Mouse (Mus musculus): ENCODE results near the gene Alox12e. TPM values are rescaled to one million over a fixed set of nuclear protein-coding genes. Genes with fewer than 3 reads are reported as not detected.

The Alox12e gene
- polyA plus RNA-seq, 1 experiment: not detected

GRCm38 (mm10) chr11:70321664-70322063, 764 bp downstream of the Alox12e start:
- TF ChIP-seq POLR2A (IDR thresholded peaks at IDR 0.05; ENCODE audit: low read depth, low read length): no peak
- peak; percentile 76; the same call in 1 of the 2 replicates for TF ChIP-seq CTCF (IDR thresholded peaks at IDR 0.05; ENCODE audit: borderline replicate concordance, insufficient read depth, low read length)
- no peak overlapping the region for H3K27ac ChIP-seq (ENCODE audit: insufficient read depth, low read length)
- H3K4me1 ChIP-seq (ENCODE audit: control insufficient read depth, insufficient read depth, low read length): peaks cover 4% of the 10 kb centered on the region
- H3K4me3 ChIP-seq (ENCODE audit: insufficient read depth, low read length): no peak overlapping the region

- TF ChIP-seq CTCF (IDR thresholded peaks at IDR 0.05; ENCODE audit: borderline replicate concordance, insufficient read depth, low read length) (no peak), POLR2A (IDR thresholded peaks at IDR 0.05; ENCODE audit: low read depth, low read length) (no peak)
- Histone ChIP-seq H3K27ac (ENCODE audit: insufficient read depth, low read length) (no peak overlapping the region), H3K4me3 (ENCODE audit: insufficient read depth, low read length) (no peak overlapping the region), H3K4me1 (ENCODE audit: control insufficient read depth, insufficient read depth, low read length) (peaks cover 2% of the 10 kb centered on the region; the same call in 1 of the 2 replicates)
These were observed 2.8 kb downstream of the Alox12e start for GRCm38 (mm10) chr11:70319614-70320013.

GRCm38 (mm10) chr11:70313833-70314232, 8.6 kb downstream of the Alox12e start:
- H3K27ac ChIP-seq (ENCODE audit: insufficient read depth, low read length): no peak overlapping the region
- TF ChIP-seq CTCF (IDR thresholded peaks at IDR 0.05; ENCODE audit: borderline replicate concordance, insufficient read depth, low read length) (no peak), POLR2A (IDR thresholded peaks at IDR 0.05; ENCODE audit: low read depth, low read length) (no peak)
- no peaks in the 10 kb centered on the region for H3K4me1 ChIP-seq (ENCODE audit: control insufficient read depth, insufficient read depth, low read length)
- H3K4me3 ChIP-seq (ENCODE audit: insufficient read depth, low read length): no peak overlapping the region

- Histone ChIP-seq H3K4me3 (ENCODE audit: insufficient read depth, low read length) (no peak overlapping the region), H3K27ac (ENCODE audit: insufficient read depth, low read length) (no peak overlapping the region), H3K4me1 (ENCODE audit: control insufficient read depth, insufficient read depth, low read length) (no peaks in the 10 kb centered on the region)
- TF ChIP-seq POLR2A (IDR thresholded peaks at IDR 0.05; ENCODE audit: low read depth, low read length) (no peak), CTCF (IDR thresholded peaks at IDR 0.05; ENCODE audit: borderline replicate concordance, insufficient read depth, low read length) (no peak)
These were observed 13.1 kb downstream of the Alox12e start for GRCm38 (mm10) chr11:70309341-70309740.

GRCm38 (mm10) chr11:70308296-70308695, 14.1 kb downstream of the Alox12e start:
- Histone ChIP-seq H3K4me1 (ENCODE audit: control insufficient read depth, insufficient read depth, low read length) (no peaks in the 10 kb centered on the region), H3K4me3 (ENCODE audit: insufficient read depth, low read length) (no peak overlapping the region), H3K27ac (ENCODE audit: insufficient read depth, low read length) (no peak overlapping the region)
- no peak for TF ChIP-seq CTCF (IDR thresholded peaks at IDR 0.05; ENCODE audit: borderline replicate concordance, insufficient read depth, low read length)
- no peak for TF ChIP-seq POLR2A (IDR thresholded peaks at IDR 0.05; ENCODE audit: low read depth, low read length)

GRCm38 (mm10) chr11:70306159-70306558, 16.3 kb downstream of the Alox12e start:
- Histone ChIP-seq H3K27ac (ENCODE audit: insufficient read depth, low read length) (no peak overlapping the region), H3K4me3 (ENCODE audit: insufficient read depth, low read length) (no peak overlapping the region), H3K4me1 (ENCODE audit: control insufficient read depth, insufficient read depth, low read length) (no peaks in the 10 kb centered on the region)
- no peak for TF ChIP-seq POLR2A (IDR thresholded peaks at IDR 0.05; ENCODE audit: low read depth, low read length)
- no peak for TF ChIP-seq CTCF (IDR thresholded peaks at IDR 0.05; ENCODE audit: borderline replicate concordance, insufficient read depth, low read length)

- TF ChIP-seq POLR2A (IDR thresholded peaks at IDR 0.05; ENCODE audit: low read depth, low read length): no peak
- no peak for TF ChIP-seq CTCF (IDR thresholded peaks at IDR 0.05; ENCODE audit: borderline replicate concordance, insufficient read depth, low read length)
- Histone ChIP-seq H3K4me3 (ENCODE audit: insufficient read depth, low read length) (no peak overlapping the region), H3K4me1 (ENCODE audit: control insufficient read depth, insufficient read depth, low read length) (no peaks in the 10 kb centered on the region), H3K27ac (ENCODE audit: insufficient read depth, low read length) (no peak overlapping the region)
These were observed 20.1 kb downstream of the Alox12e start for GRCm38 (mm10) chr11:70302293-70302692.

- Histone ChIP-seq H3K4me1 (ENCODE audit: control insufficient read depth, insufficient read depth, low read length) (no peaks in the 10 kb centered on the region), H3K27ac (ENCODE audit: insufficient read depth, low read length) (no peak overlapping the region), H3K4me3 (ENCODE audit: insufficient read depth, low read length) (no peak overlapping the region)
- no peak for TF ChIP-seq POLR2A (IDR thresholded peaks at IDR 0.05; ENCODE audit: low read depth, low read length)
- no peak for TF ChIP-seq CTCF (IDR thresholded peaks at IDR 0.05; ENCODE audit: borderline replicate concordance, insufficient read depth, low read length)
These were observed 24.5 kb downstream of the Alox12e start for GRCm38 (mm10) chr11:70297836-70298454.

GRCm38 (mm10) chr11:70297405-70297804, 25.0 kb downstream of the Alox12e start:
- H3K4me1 ChIP-seq (ENCODE audit: control insufficient read depth, insufficient read depth, low read length): no peaks in the 10 kb centered on the region
- no peak overlapping the region for H3K27ac ChIP-seq (ENCODE audit: insufficient read depth, low read length)
- no peak overlapping the region for H3K4me3 ChIP-seq (ENCODE audit: insufficient read depth, low read length)
- TF ChIP-seq POLR2A (IDR thresholded peaks at IDR 0.05; ENCODE audit: low read depth, low read length) (no peak), CTCF (IDR thresholded peaks at IDR 0.05; ENCODE audit: borderline replicate concordance, insufficient read depth, low read length) (no peak)

- Histone ChIP-seq H3K4me1 (ENCODE audit: control insufficient read depth, insufficient read depth, low read length) (no peaks in the 10 kb centered on the region), H3K27ac (ENCODE audit: insufficient read depth, low read length) (no peak overlapping the region), H3K4me3 (ENCODE audit: insufficient read depth, low read length) (no peak overlapping the region)
- TF ChIP-seq CTCF (IDR thresholded peaks at IDR 0.05; ENCODE audit: borderline replicate concordance, insufficient read depth, low read length) (no peak), POLR2A (IDR thresholded peaks at IDR 0.05; ENCODE audit: low read depth, low read length) (no peak)
These were observed 28.5 kb downstream of the Alox12e start for GRCm38 (mm10) chr11:70293881-70294280.

Measured in embryonic fibroblast, embryonic 13.5 days (primary cell).